Mouse (Mus musculus) hindbrain, postnatal 0 days (tissue): ENCODE results near the gene Nkx2-4. TPM values are rescaled to one million over a fixed set of nuclear protein-coding genes. Genes with fewer than 3 reads are reported as not detected.
A peak's percentile ranks its signal among the peaks of the same experiment; 100 is the strongest.

ENCODE experiments used
- ATAC-seq: fragments of 200-750 bp; cut with Nextera tagmentation; 2 replicates; pipeline ENCODE4 v1.8.0; 2017; ENCODE audit warnings: mild to moderate bottlenecking, moderate TSS enrichment, moderate library complexity
- DNase-seq: peaks from one replicate; pipeline ENCODE4 v3.0.0-alpha.2; 2015; ENCODE audit warnings: low spot score
- H3K27ac ChIP-seq: fragments of 300-500 bp; sonication (generic); 2 replicates; pipeline ENCODE4 v1.5.1; 2014; ENCODE audit warnings: mild to moderate bottlenecking
- H3K27me3 ChIP-seq: fragments of 300-500 bp; sonication (generic); 2 replicates; pipeline ENCODE4 v1.6.1; 2014; ENCODE audit warnings: low read length, mixed read lengths; ENCODE audit not compliant: insufficient read depth
- H3K36me3 ChIP-seq: fragments of 300-500 bp; sonication (generic); 2 replicates; pipeline ENCODE4 v1.6.1; 2014; ENCODE audit warnings: low read length, mixed read lengths; ENCODE audit not compliant: insufficient read depth
- H3K4me1 ChIP-seq: fragments of 300-500 bp; sonication (generic); 2 replicates; pipeline ENCODE4 v1.6.1; 2014; ENCODE audit warnings: antibody characterized with exemption, low read length, mixed read lengths; ENCODE audit not compliant: insufficient read depth
- H3K4me2 ChIP-seq: fragments of 300-500 bp; sonication (generic); 2 replicates; pipeline ENCODE4 v1.6.1; 2014; ENCODE audit warnings: low read depth, mild to moderate bottlenecking, low read length, moderate library complexity, mixed read lengths
- H3K4me3 ChIP-seq: fragments of 300-500 bp; sonication (generic); 2 replicates; pipeline ENCODE4 v1.5.1; 2014; ENCODE audit warnings: low read length
- H3K9ac ChIP-seq: fragments of 300-500 bp; sonication (generic); replicated peaks from 2 replicates; pipeline ENCODE4 v1.6.1; 2014; ENCODE audit warnings: mild to moderate bottlenecking, low read length, moderate library complexity, mixed read lengths
- H3K9me3 ChIP-seq: fragments of 300-500 bp; sonication (generic); 2 replicates; pipeline ENCODE4 v1.6.1; 2016; ENCODE audit warnings: low read length, mixed read lengths
- CTCF ChIP-seq: IDR thresholded peaks from 2 replicates; pipeline ENCODE4 v1.5.1; 2016; ENCODE audit warnings: antibody characterized with exemption, control low read depth, low read depth
- WGBS: fragments of 180-500 bp; shearing (Covaris S2); extraction: QIAGEN DNeasy Blood & Tissue Kit; methylation state at CpG from one replicate; pipeline ENCODE4 v1.1.7; 2014; 5-methylcytosine and 5-hydroxymethylcytosine counted together
- polyA plus RNA-seq: library from polyadenylated mRNA; unstranded; fragments of >200 nt; fragmentation: Nextera tagmentation; extraction: Ambion mirVana; gene quantifications from 2 replicates; pipeline ENCODE4 v1.2.1, GENCODE M21; 2015
- total RNA-seq: library from RNA; depleted of rRNA; stranded (reverse); fragments of >200 nt; gene quantifications from 2 replicates; pipeline ENCODE4 v1.2.3, GENCODE M21; 2014

The Nkx2-4 gene
- total and polyA plus RNA-seq, 2 experiments from 2014 or later, result 0.42 TPM; not detected in 1

GRCm38 (mm10) chr2:147083471-147084365 lies 1.5 kb downstream of the Nkx2-4 start:
- H3K4me3 ChIP-seq, result peak overlapping the region; percentile 26
- no peak overlapping the region for H3K27ac ChIP-seq
- H3K4me2 ChIP-seq, result no peak overlapping the region

GRCm38 (mm10) chr2:147082391-147082790 lies 2.9 kb downstream of the Nkx2-4 start:
- DNase-seq (no peak), ATAC-seq (no peak)
- Histone ChIP-seq H3K9me3 (no peaks in the 10 kb centered on the region), H3K4me1 (no peaks in the 10 kb centered on the region), H3K27me3 (peaks cover 76% of the 10 kb centered on the region), H3K4me2 (no peak overlapping the region), H3K4me3 (no peak overlapping the region), H3K9ac (no peak overlapping the region), H3K36me3 (no peaks in the 10 kb centered on the region), H3K27ac (no peak overlapping the region)
- TF ChIP-seq CTCF, result no peak
- WGBS, result 68% methylated on average over 4 of the region's 4 CpGs

More at GRCm38 (mm10) chr2:147083471-147084365, 1.5 kb downstream of the Nkx2-4 start:
- Histone ChIP-seq H3K27me3 (peaks cover 89% of the 10 kb centered on the region), H3K4me1 (no peaks in the 10 kb centered on the region), H3K9me3 (no peaks in the 10 kb centered on the region), H3K36me3 (no peaks in the 10 kb centered on the region), H3K9ac (no peak overlapping the region)
- DNase-seq (no peak), ATAC-seq (peak; percentile 48)
- WGBS, result 1% methylated on average over 72 of the region's 72 CpGs
- TF ChIP-seq CTCF, result no peak

GRCm38 (mm10) chr2:147074399-147074798 lies 10.8 kb downstream of the Nkx2-4 start:
- Histone ChIP-seq H3K36me3 (peaks cover 6% of the 10 kb centered on the region; the same call in 1 of the 2 replicates), H3K4me1 (no peaks in the 10 kb centered on the region), H3K9me3 (no peaks in the 10 kb centered on the region), H3K4me3 (no peak overlapping the region), H3K4me2 (no peak overlapping the region), H3K27ac (no peak overlapping the region), H3K27me3 (peaks cover 6% of the 10 kb centered on the region; the same call in 1 of the 2 replicates), H3K9ac (no peak overlapping the region)
- no peak for ATAC-seq
- no peak for DNase-seq
- WGBS, result 91% methylated on average over 4 of the region's 4 CpGs
- no peak for TF ChIP-seq CTCF

- H3K27me3 ChIP-seq, result 0 out of 2 replicates have a peak, but pooled peaks cover 3% of the 10 kb centered on the region
- no peak overlapping the region for H3K4me3 ChIP-seq
- peaks cover 6% of the 10 kb centered on the region; the same call in 1 of the 2 replicates for H3K36me3 ChIP-seq
- ATAC-seq (no peak), DNase-seq (no peak)
- no peaks in the 10 kb centered on the region for H3K4me1 ChIP-seq
- no peaks in the 10 kb centered on the region for H3K9me3 ChIP-seq
- 45% methylated on average over 2 of the region's 2 CpGs for WGBS
- no peak overlapping the region for H3K27ac ChIP-seq
- no peak for TF ChIP-seq CTCF
- no peak overlapping the region for H3K4me2 ChIP-seq
- no peak overlapping the region for H3K9ac ChIP-seq
Measured at GRCm38 (mm10) chr2:147073962-147074361, 11.3 kb downstream of the Nkx2-4 start.

GRCm38 (mm10) chr2:147070305-147070704 lies 14.9 kb downstream of the Nkx2-4 start:
- TF ChIP-seq CTCF, result no peak
- WGBS, result 96% methylated on average over 1 of the region's 1 CpGs
- no peak for ATAC-seq
- DNase-seq, result no peak
- Histone ChIP-seq H3K9me3 (no peaks in the 10 kb centered on the region), H3K36me3 (0 out of 2 replicates have a peak, but pooled peaks cover 6% of the 10 kb centered on the region), H3K27ac (no peak overlapping the region), H3K4me1 (no peaks in the 10 kb centered on the region), H3K9ac (no peak overlapping the region), H3K27me3 (no peaks in the 10 kb centered on the region), H3K4me2 (no peak overlapping the region), H3K4me3 (no peak overlapping the region)

- no peaks in the 10 kb centered on the region for H3K9me3 ChIP-seq
- H3K4me1 ChIP-seq, result no peaks in the 10 kb centered on the region
- H3K27me3 ChIP-seq, result no peaks in the 10 kb centered on the region
- DNase-seq, result no peak
- TF ChIP-seq CTCF, result no peak
- no peak overlapping the region for H3K27ac ChIP-seq
- no peak for ATAC-seq
- 30% methylated on average over 1 of the region's 1 CpGs for WGBS
- H3K9ac ChIP-seq, result no peak overlapping the region
- H3K4me2 ChIP-seq, result no peak overlapping the region
- peaks cover 10% of the 10 kb centered on the region for H3K36me3 ChIP-seq
- no peak overlapping the region for H3K4me3 ChIP-seq
Measured at GRCm38 (mm10) chr2:147069077-147069476, 16.2 kb downstream of the Nkx2-4 start.
